Comparison of ENCODE assay signal across 19 mouse cellular contexts in the genomic region with DNA sequence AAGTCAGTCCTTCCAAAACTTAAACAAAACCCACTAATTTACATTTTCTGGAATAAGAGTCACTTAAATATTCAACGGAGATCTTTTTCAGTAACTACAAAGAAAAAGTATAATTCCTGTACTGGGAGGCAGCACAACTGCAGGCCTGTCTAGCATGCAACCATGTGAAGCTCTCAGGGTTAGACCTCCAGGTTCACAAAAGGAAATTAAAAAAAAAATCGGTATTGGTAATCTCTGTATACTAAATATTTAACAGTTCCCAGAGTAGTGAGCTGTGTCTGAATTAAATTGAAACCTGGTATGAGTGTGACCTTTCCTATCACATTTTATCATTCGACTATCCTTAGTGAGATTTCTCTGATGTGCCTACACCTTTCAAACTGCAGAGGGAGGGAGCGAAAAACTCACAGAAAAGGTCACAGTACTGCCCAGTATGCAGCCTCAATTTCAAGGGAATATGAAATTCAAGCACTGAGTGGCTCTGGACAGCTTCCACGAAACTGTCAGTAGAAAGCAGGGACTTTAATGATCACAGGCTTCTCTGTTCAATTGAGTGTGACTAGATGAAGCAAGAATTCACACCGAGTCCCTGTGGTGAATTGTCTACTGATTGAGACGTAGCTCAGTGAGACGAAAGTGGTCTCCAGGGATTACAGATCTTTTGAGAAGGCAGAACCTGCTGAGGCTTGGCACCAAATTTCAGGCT.
DNase-seq lines count a peak whose midpoint lies in the region; ATAC-seq lines count a peak whose summit lies in the region.
"Had no signal": no experiment of that assay in that cellular context is flagged by ENCODE, and none has a peak within 500 bp of the region (broad histone marks: within the 10 kb centered on the region; RNA-seq: fewer than 3 reads in every experiment).

No protein-coding gene starts in this region.

- DNase-seq in cerebellum, postnatal 14 days = peak; percentile 3 to 5
- no peak for DNase-seq in cerebellum, adult 11 months
- no peak for DNase-seq in midbrain, embryonic 11.5 days (ENCODE audit: low spot score, missing footprints)
- no peak for DNase-seq in midbrain, embryonic 10.5 days (ENCODE audit: low spot score)
- peak; percentile 1 for DNase-seq in retina, postnatal 1 day
- DNase-seq in lung, postnatal 36 days = no peak
- no peak for DNase-seq in ovary, postnatal 10 days (ENCODE audit: low spot score)
- DNase-seq: cerebellum, adult 18-20 months; heart, postnatal 36 days; kidney, adult 9 months; layer of hippocampus, postnatal 36 days; liver, embryonic 13.5 days; right cerebral cortex, postnatal 14 days; thymus, postnatal 36 days had no signal

- ATAC-seq in midbrain, embryonic 11.5 days (ENCODE audit: low FRiP score) = peak; percentile 40; the same call in 1 of the 2 replicates
- 0 out of 2 replicates have a peak, but pooled peaks have one; percentile 47 for ATAC-seq in midbrain, embryonic 12.5 days (ENCODE audit: low FRiP score, low read depth)
- ATAC-seq: activated CD4-positive, CD25-positive, alpha-beta regulatory T cell, adult 4 months had no signal

- 53% methylated on average over 8 of the region's 8 CpGs for WGBS in midbrain, embryonic 11.5 days
- WGBS in midbrain, embryonic 10.5 days = 65% methylated on average over 8 of the region's 8 CpGs
- WGBS in midbrain, embryonic 12.5 days = 53% methylated on average over 8 of the region's 8 CpGs

- no peak overlapping the region for H3K4me2 ChIP-seq in midbrain, embryonic 11.5 days
- H3K4me2 ChIP-seq in midbrain, embryonic 12.5 days (replicated peaks) = no peak overlapping the region
- H3K4me2 ChIP-seq: heart, embryonic 12.5 days; liver, embryonic 13.5 days had no signal

- H3K4me3 ChIP-seq in midbrain, embryonic 11.5 days (ENCODE audit: low read depth, low read length) = no peak overlapping the region
- no peak overlapping the region for H3K4me3 ChIP-seq in midbrain, embryonic 10.5 days
- H3K4me3 ChIP-seq in midbrain, embryonic 12.5 days = no peak overlapping the region
- H3K4me3 ChIP-seq: heart, embryonic 12.5 days; limb, embryonic 10.5 days; liver, embryonic 13.5 days had no signal

- H3K27ac ChIP-seq in midbrain, embryonic 11.5 days (ENCODE audit: low read depth, low read length) = no peak overlapping the region
- no peak overlapping the region for H3K27ac ChIP-seq in midbrain, embryonic 10.5 days (replicated peaks)
- H3K27ac ChIP-seq in midbrain, embryonic 12.5 days (replicated peaks) = no peak overlapping the region
- H3K27ac ChIP-seq: limb, embryonic 10.5 days; liver, embryonic 13.5 days had no signal

- no peaks in the 10 kb centered on the region for H3K27me3 ChIP-seq in midbrain, embryonic 11.5 days (ENCODE audit: control insufficient read depth, insufficient read depth, low read length)
- H3K27me3 ChIP-seq in midbrain, embryonic 10.5 days (ENCODE audit: low read depth, poor library complexity, severe bottlenecking) = no peaks in the 10 kb centered on the region
- no peaks in the 10 kb centered on the region for H3K27me3 ChIP-seq in midbrain, embryonic 12.5 days
- H3K27me3 ChIP-seq: CH12.LX; heart, embryonic 12.5 days; liver, embryonic 13.5 days had no signal

- H3K36me3 ChIP-seq in midbrain, embryonic 11.5 days (ENCODE audit: control insufficient read depth, insufficient read depth, low read length) = no peaks in the 10 kb centered on the region
- H3K36me3 ChIP-seq in midbrain, embryonic 10.5 days = no peaks in the 10 kb centered on the region
- no peaks in the 10 kb centered on the region for H3K36me3 ChIP-seq in midbrain, embryonic 12.5 days
- H3K36me3 ChIP-seq: heart, embryonic 12.5 days; limb, embryonic 10.5 days; liver, embryonic 13.5 days had no signal

- no peaks in the 10 kb centered on the region for H3K9me3 ChIP-seq in midbrain, embryonic 11.5 days (ENCODE audit: control insufficient read depth, low read length)
- H3K9me3 ChIP-seq in midbrain, embryonic 10.5 days (replicated peaks) = no peaks in the 10 kb centered on the region
- H3K9me3 ChIP-seq in midbrain, embryonic 12.5 days = no peaks in the 10 kb centered on the region
- H3K9me3 ChIP-seq: heart, embryonic 12.5 days; limb, embryonic 10.5 days; liver, embryonic 13.5 days had no signal

- no peaks in the 10 kb centered on the region for H3K4me1 ChIP-seq in midbrain, embryonic 11.5 days (ENCODE audit: control insufficient read depth, insufficient read depth, low read length)
- H3K4me1 ChIP-seq in midbrain, embryonic 10.5 days = no peaks in the 10 kb centered on the region
- H3K4me1 ChIP-seq in midbrain, embryonic 12.5 days = no peaks in the 10 kb centered on the region
- H3K4me1 ChIP-seq: heart, embryonic 12.5 days; limb, embryonic 10.5 days; liver, embryonic 13.5 days had no signal

- H3K9ac ChIP-seq in midbrain, embryonic 11.5 days (ENCODE audit: low read length) = no peak overlapping the region
- no peak overlapping the region for H3K9ac ChIP-seq in midbrain, embryonic 12.5 days (replicated peaks)
- H3K9ac ChIP-seq: heart, embryonic 12.5 days; liver, embryonic 13.5 days had no signal

Comparison
In these comparisons a context has a peak if more than half of its experiments do, and no peak if none do; other contexts are left out.
1. DNase-seq: peak in cerebellum, postnatal 14 days (2 of 2) and retina, postnatal 1 day (single experiment); none in cerebellum, adult 11 months (single experiment), midbrain, embryonic 11.5 days (single experiment), midbrain, embryonic 10.5 days (single experiment), lung, postnatal 36 days (single experiment) and ovary, postnatal 10 days (single experiment).